Comparison of ENCODE assay signal across 9 mouse cellular contexts in the genomic region with DNA sequence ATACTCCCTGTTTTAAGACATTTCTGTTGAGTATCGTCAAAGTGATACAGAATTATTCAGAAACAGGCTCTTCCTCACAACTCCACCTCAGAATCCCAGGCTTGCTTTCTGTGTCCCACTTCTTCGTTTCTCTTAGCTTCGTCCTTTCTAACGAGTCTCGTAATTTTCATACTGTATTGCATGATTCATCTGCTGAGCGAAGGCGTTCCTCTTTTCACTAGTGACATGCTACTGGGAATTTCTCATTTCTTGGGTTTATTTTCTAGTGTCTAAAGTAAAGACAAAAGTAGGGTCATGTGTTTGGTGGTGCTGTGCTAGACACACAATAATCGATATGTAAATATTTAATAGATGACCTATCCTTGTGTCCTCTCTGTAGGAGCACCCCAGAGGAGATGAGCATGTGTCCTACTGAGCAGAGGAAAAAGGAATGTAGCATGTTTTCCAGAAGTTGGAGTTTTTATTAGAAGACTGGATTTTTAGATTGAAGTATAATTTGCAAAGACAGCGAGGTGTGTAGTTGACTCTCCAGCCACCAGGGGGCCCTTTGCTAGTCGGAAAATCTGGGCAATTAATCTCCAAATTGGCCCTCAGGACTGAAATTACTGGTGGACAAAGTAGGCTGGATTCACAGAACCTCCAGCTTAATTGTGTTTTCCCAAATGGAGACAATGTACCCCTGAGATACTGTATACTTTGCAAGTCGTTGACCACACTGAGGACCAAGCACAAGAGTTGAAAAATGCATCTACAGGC. TPM values are rescaled to one million over a fixed set of nuclear protein-coding genes. Genes with fewer than 3 reads are reported as not detected.
DNase-seq lines count a peak whose midpoint lies in the region; ATAC-seq and TF ChIP-seq lines count a peak whose summit lies in the region.
"Had no signal": no experiment of that assay in that cellular context is flagged by ENCODE, and none has a peak within 500 bp of the region (broad histone marks: within the 10 kb centered on the region; RNA-seq: fewer than 3 reads in every experiment).

No protein-coding gene starts in this region.

- H3K27me3 ChIP-seq in heart, adult 2 months (ENCODE audit: control insufficient read depth, insufficient read depth, low read length) = no peaks in the 10 kb centered on the region
- no peaks in the 10 kb centered on the region for H3K27me3 ChIP-seq in heart, embryonic 11.5 days (ENCODE audit: control insufficient read depth, insufficient read depth, low read length)
- H3K27me3 ChIP-seq in splenic B cell, adult 2 months (ENCODE audit: control insufficient read depth, insufficient read depth, low read length, poor library complexity, severe bottlenecking) = no peaks in the 10 kb centered on the region
- H3K27me3 ChIP-seq in hindbrain, embryonic 13.5 days = no peaks in the 10 kb centered on the region
- H3K27me3 ChIP-seq: neural tube, embryonic 13.5 days had no signal

- no peak overlapping the region for H3K4me3 ChIP-seq in heart, adult 2 months
- no peak overlapping the region for H3K4me3 ChIP-seq in heart, embryonic 11.5 days (ENCODE audit: low read depth, low read length)
- H3K4me3 ChIP-seq in hindbrain, embryonic 13.5 days = no peak overlapping the region
- H3K4me3 ChIP-seq: neural tube, embryonic 13.5 days had no signal

- H3K27ac ChIP-seq in heart, adult 2 months = no peak overlapping the region
- no peak overlapping the region for H3K27ac ChIP-seq in heart, embryonic 11.5 days (ENCODE audit: low read depth, low read length)
- H3K27ac ChIP-seq in hindbrain, embryonic 13.5 days = no peak overlapping the region
- H3K27ac ChIP-seq: neural tube, embryonic 13.5 days had no signal

- intact Hi-C loops in heart, adult 2 months (cut with DNase I) = loop anchor here (1.0 to 5.0 kb wide), 4 partner anchors 125 to 499 kb away; no protein-coding TSS in a partner anchor

- no peaks in the 10 kb centered on the region for H3K79me2 ChIP-seq in heart, adult 2 months (replicated peaks; ENCODE audit: control insufficient read depth, insufficient read depth, low read length)

- TF ChIP-seq EP300 in heart, adult 2 months (IDR thresholded peaks at IDR 0.05; ENCODE audit: insufficient read depth, low read depth, low read length) = 0 out of 2 replicates have a peak, but pooled peaks have one; percentile 36

- H3K4me2 ChIP-seq in heart, embryonic 11.5 days = no peak overlapping the region
- no peak overlapping the region for H3K4me2 ChIP-seq in hindbrain, embryonic 13.5 days
- H3K4me2 ChIP-seq: neural tube, embryonic 13.5 days had no signal

- H3K4me1 ChIP-seq in heart, adult 2 months (ENCODE audit: control insufficient read depth, insufficient read depth, low read length) = no peaks in the 10 kb centered on the region; the same call in 1 of the 2 replicates
- no peaks in the 10 kb centered on the region for H3K4me1 ChIP-seq in heart, embryonic 11.5 days (ENCODE audit: control insufficient read depth, insufficient read depth, low read length)
- no peaks in the 10 kb centered on the region for H3K4me1 ChIP-seq in hindbrain, embryonic 13.5 days (replicated peaks)
- H3K4me1 ChIP-seq: neural tube, embryonic 13.5 days had no signal

- H3K9ac ChIP-seq in heart, adult 2 months (ENCODE audit: low read depth, low read length) = no peak overlapping the region
- no peak overlapping the region for H3K9ac ChIP-seq in heart, embryonic 11.5 days (ENCODE audit: low read depth, low read length)
- no peak overlapping the region for H3K9ac ChIP-seq in hindbrain, embryonic 13.5 days
- H3K9ac ChIP-seq: neural tube, embryonic 13.5 days had no signal

- no peak for ATAC-seq in heart, embryonic 11.5 days (replicated peaks; ENCODE audit: insufficient number of reproducible peaks, low FRiP score, low TSS enrichment)
- ATAC-seq in hindbrain, embryonic 13.5 days (ENCODE audit: low FRiP score) = no peak

- no peak for TF ChIP-seq POLR2A in heart, adult 2 months (IDR thresholded peaks at IDR 0.05; ENCODE audit: insufficient read depth, low read depth, low read length)

- DNase-seq in heart, adult 2 months = peak; percentile 55 to 74
- DNase-seq in testis, postnatal 10 days (ENCODE audit: low spot score) = peak; percentile 77
- DNase-seq in testis, postnatal 14 days (ENCODE audit: low spot score) = no peak
- peak; percentile 34 for DNase-seq in c-Kit-positive CD71-positive TER-119-positive erythroid progenitor cells, embryonic 14.5 days (ENCODE audit: low spot score)
- DNase-seq in kidney, postnatal 14 days = peak; percentile 63
- DNase-seq in splenic B cell, adult 2 months (ENCODE audit: low read depth, low spot score) = peak; percentile 70

- no peaks in the 10 kb centered on the region for H3K9me3 ChIP-seq in heart, embryonic 11.5 days (replicated peaks; ENCODE audit: control insufficient read depth, low read length)
- H3K9me3 ChIP-seq in hindbrain, embryonic 13.5 days = no peaks in the 10 kb centered on the region
- H3K9me3 ChIP-seq: neural tube, embryonic 13.5 days had no signal

- 77% methylated on average over 11 of the region's 11 CpGs for WGBS in heart, adult 2 months
- 75% methylated on average over 11 of the region's 11 CpGs for WGBS in heart, embryonic 11.5 days (ENCODE audit: insufficient replicate concordance)
- 78% methylated on average over 11 of the region's 11 CpGs for WGBS in hindbrain, embryonic 13.5 days

- peak; percentile 97 for TF ChIP-seq CTCF in heart, adult 2 months (IDR thresholded peaks at IDR 0.05)

- 0 out of 2 replicates have a peak, but pooled peaks cover 2% of the 10 kb centered on the region for H3K36me3 ChIP-seq in heart, adult 2 months (ENCODE audit: control insufficient read depth, insufficient read depth, low read length)
- H3K36me3 ChIP-seq in heart, embryonic 11.5 days (ENCODE audit: control insufficient read depth, insufficient read depth, low read length) = no peaks in the 10 kb centered on the region
- H3K36me3 ChIP-seq in splenic B cell, adult 2 months (ENCODE audit: control insufficient read depth, insufficient read depth, low read length, poor library complexity, severe bottlenecking) = no peaks in the 10 kb centered on the region
- H3K36me3 ChIP-seq in hindbrain, embryonic 13.5 days = no peaks in the 10 kb centered on the region
- H3K36me3 ChIP-seq: neural tube, embryonic 13.5 days had no signal

RNA-seq across cellular contexts. Expression of a gene that starts 11.9 kb away (rescaled TPM):
- 100 to 1,000 TPM; 221 to 258 TPM for total RNA-seq in heart, adult 2 months (2021)
- polyA plus RNA-seq in heart, adult 2 months (2012; rRNA removed) = 91.1 and 133 TPM in 2 replicates
- 107 and 126 TPM in 2 replicates for polyA plus RNA-seq in heart, embryonic 11.5 days (2014; fragmentation: Nextera tagmentation; extraction: Ambion mirVana)
- polyA plus RNA-seq in hindbrain, embryonic 13.5 days (2015; fragmentation: Nextera tagmentation; extraction: Ambion mirVana) = 23.9 and 24.7 TPM in 2 replicates
